Mouse (Mus musculus): ENCODE measurements around the gene Snrpd2. TPM values are rescaled to one million over a fixed set of nuclear protein-coding genes. Genes with fewer than 3 reads are reported as not detected.

The Snrpd2 gene
- total RNA-seq, 2 experiments from 2014 or later, result 72.8 to 77.5 TPM

Small RNAs within 50 kb of the gene (microRNA-seq; reads per million reads assigned to microRNA genes)
- gene Mir330, result 12,624 to 15,238 reads per million in 2 experiments

Other genes starting within 250 kb of the Snrpd2 start
- gene Ccdc61, start 239.3 kb upstream of the Snrpd2 start, total RNA-seq (2021), result 10 to 100 TPM in 1 of 2 experiments, 1 to 10 TPM in 1; 9.9 to 10.5 TPM
- gene Nova2, start 223.8 kb upstream of the Snrpd2 start, total RNA-seq (2021), result 10 to 100 TPM; 78.2 to 84.6 TPM
- gene Nanos2, start 162.3 kb upstream of the Snrpd2 start, total RNA-seq (2021), result under 1 TPM; 0.53 to 0.76 TPM
- gene Mypop, start 158.5 kb upstream of the Snrpd2 start, total RNA-seq (2021), result 10 to 100 TPM; 50.4 to 53.3 TPM
- 10 to 100 TPM; 46.7 to 48.3 TPM for gene Irf2bp1, start 145.7 kb upstream of the Snrpd2 start, total RNA-seq (2021)
- gene Foxa3, start 126.2 kb upstream of the Snrpd2 start, total RNA-seq (2021), result not detected
- 100 to 1,000 TPM; 122 to 133 TPM for gene Sympk, start 125.3 kb upstream of the Snrpd2 start, total RNA-seq (2021)
- gene Rsph6a, start 95.0 kb upstream of the Snrpd2 start, total RNA-seq (2021), result under 1 TPM; 0.14 to 0.30 TPM
- gene Dmwd, start 73.5 kb upstream of the Snrpd2 start, total RNA-seq (2021), result 100 to 1,000 TPM; 138 to 142 TPM
- 10 to 100 TPM; 25.0 to 37.5 TPM for gene Dmpk, start 65.9 kb upstream of the Snrpd2 start, total RNA-seq (2021)
- 1 to 10 TPM; 1.6 to 2.2 TPM for gene Six5, start 55.1 kb upstream of the Snrpd2 start, total RNA-seq (2021)
- gene Gm4969, start 31.4 kb upstream of the Snrpd2 start, total RNA-seq (2021), result under 1 TPM; 0.25 to 0.32 TPM
- gene Fbxo46, start 29.9 kb upstream of the Snrpd2 start, total RNA-seq (2021), result 10 to 100 TPM; 12.5 to 14.4 TPM
- gene Qpctl, start 431 bp upstream of the Snrpd2 start, total RNA-seq (2021), result 10 to 100 TPM; 15.5 to 16.0 TPM
- 1 to 10 TPM; 1.1 to 1.5 TPM for gene Gipr, start 16.4 kb downstream of the Snrpd2 start, total RNA-seq (2021)
- gene Eml2, start 26.7 kb downstream of the Snrpd2 start, total RNA-seq (2021), result 100 to 1,000 TPM; 125 to 133 TPM
- 1 to 10 TPM; 3.7 to 4.3 TPM for gene Gpr4, start 62.8 kb downstream of the Snrpd2 start, total RNA-seq (2021)
- 10 to 100 TPM; 46.6 to 47.3 TPM for gene Opa3, start 78.6 kb downstream of the Snrpd2 start, total RNA-seq (2021)
- 10 to 100 TPM; 13.1 to 14.3 TPM for gene Vasp, start 122.1 kb downstream of the Snrpd2 start, total RNA-seq (2021)
- under 1 TPM in 1 of 2 experiments, not detected in 1; 0.55 TPM for gene Ppm1n, start 130.3 kb downstream of the Snrpd2 start, total RNA-seq (2021)
- 100 to 1,000 TPM; 112 TPM for gene Rtn2, start 132.9 kb downstream of the Snrpd2 start, total RNA-seq (2021)
- 10 to 100 TPM; 21.0 to 26.0 TPM for gene Fosb, start 160.3 kb downstream of the Snrpd2 start, total RNA-seq (2021)
- gene Ercc1, start 195.1 kb downstream of the Snrpd2 start, total RNA-seq (2021), result 10 to 100 TPM; 34.1 to 40.5 TPM
- 10 to 100 TPM; 16.6 to 20.0 TPM for gene Cd3eap, start 209.8 kb downstream of the Snrpd2 start, total RNA-seq (2021)
- gene Ppp1r13l, start 210.0 kb downstream of the Snrpd2 start, total RNA-seq (2021), result 1 to 10 TPM; 5.4 to 9.9 TPM
- gene Ercc2, start 232.3 kb downstream of the Snrpd2 start, total RNA-seq (2021), result 10 to 100 TPM; 31.9 to 32.3 TPM